Mouse (Mus musculus) intestine, embryonic 14.5 days (tissue): ENCODE results near the gene Aifm1. TPM values are rescaled to one million over a fixed set of nuclear protein-coding genes. Genes with fewer than 3 reads are reported as not detected.

Experiments used
- ATAC-seq: fragments of 200-750 bp; cut with Nextera tagmentation; replicated peaks from 2 replicates; pipeline ENCODE4 v1.8.0; 2017; ENCODE audit warnings: low read depth, moderate number of reproducible peaks, moderate TSS enrichment, moderate library complexity; ENCODE audit not compliant: low FRiP score, low TSS enrichment
- DNase-seq: peaks from one replicate; pipeline ENCODE4 v3.0.0-alpha.2; 2018; ENCODE audit warnings: low spot score
- H3K27ac ChIP-seq: fragments of 300-500 bp; sonication (generic); 2 replicates; pipeline ENCODE4 v1.5.1; 2014; ENCODE audit warnings: low read depth, mild to moderate bottlenecking, control low read depth
- H3K27me3 ChIP-seq: fragments of 300-500 bp; sonication (generic); replicated peaks from 2 replicates; pipeline ENCODE4 v1.6.1; 2014; ENCODE audit warnings: low read length, control low read depth; ENCODE audit not compliant: control insufficient read depth, insufficient read depth
- H3K36me3 ChIP-seq: fragments of 300-500 bp; sonication (generic); 2 replicates; pipeline ENCODE4 v1.6.1; 2014; ENCODE audit warnings: low read length, control low read depth; ENCODE audit not compliant: control insufficient read depth, insufficient read depth
- H3K4me1 ChIP-seq: fragments of 300-500 bp; sonication (generic); replicated peaks from 2 replicates; pipeline ENCODE4 v1.6.1; 2014; ENCODE audit warnings: low read length, control low read depth, mixed read lengths; ENCODE audit not compliant: control insufficient read depth, insufficient read depth
- H3K4me2 ChIP-seq: fragments of 300-500 bp; sonication (generic); 2 replicates; pipeline ENCODE4 v1.6.1; 2014; ENCODE audit warnings: low read length
- H3K4me3 ChIP-seq: fragments of 300-500 bp; sonication (generic); 2 replicates; pipeline ENCODE4 v1.5.1; 2014; ENCODE audit warnings: low read depth, low read length, control low read depth, mixed read lengths
- H3K9ac ChIP-seq: fragments of 300-500 bp; sonication (generic); 2 replicates; pipeline ENCODE4 v1.6.1; 2014; ENCODE audit warnings: mild to moderate bottlenecking, low read length
- H3K9me3 ChIP-seq: fragments of 300-500 bp; sonication (generic); 2 replicates; pipeline ENCODE4 v1.6.1; 2016; ENCODE audit warnings: low read length, control low read depth; ENCODE audit not compliant: control insufficient read depth
- WGBS: fragments of 180-500 bp; shearing (Covaris S2); extraction: QIAGEN DNeasy Blood & Tissue Kit; methylation state at CpG from one replicate; pipeline ENCODE4 v1.1.7; 2014; 5-methylcytosine and 5-hydroxymethylcytosine counted together
- polyA plus RNA-seq: library from polyadenylated mRNA; unstranded; fragments of >200 nt; fragmentation: Nextera tagmentation; extraction: Ambion mirVana; gene quantifications from 2 replicates; pipeline ENCODE4 v1.2.1, GENCODE M21; 2014

The Aifm1 gene
- polyA plus RNA-seq, 1 experiment from 2014 or later: 76.1 TPM

- ATAC-seq: peak; percentile 87
- Histone ChIP-seq H3K36me3 (no peaks in the 10 kb centered on the region), H3K4me1 (no peaks in the 10 kb centered on the region; the same call in 1 of the 2 replicates), H3K4me2 (peak overlapping the region; percentile 48), H3K27me3 (no peaks in the 10 kb centered on the region), H3K27ac (peak overlapping the region; percentile 71), H3K4me3 (peak overlapping the region; percentile 51), H3K9me3 (no peaks in the 10 kb centered on the region), H3K9ac (peak overlapping the region; percentile 59)
- DNase-seq: peak; percentile 79
- 15% methylated on average over 53 of the region's 91 CpGs for WGBS
Observed at GRCm38 (mm10) chrX:48453736-48454494, 59.4 kb downstream of the Aifm1 start.

DNA sequence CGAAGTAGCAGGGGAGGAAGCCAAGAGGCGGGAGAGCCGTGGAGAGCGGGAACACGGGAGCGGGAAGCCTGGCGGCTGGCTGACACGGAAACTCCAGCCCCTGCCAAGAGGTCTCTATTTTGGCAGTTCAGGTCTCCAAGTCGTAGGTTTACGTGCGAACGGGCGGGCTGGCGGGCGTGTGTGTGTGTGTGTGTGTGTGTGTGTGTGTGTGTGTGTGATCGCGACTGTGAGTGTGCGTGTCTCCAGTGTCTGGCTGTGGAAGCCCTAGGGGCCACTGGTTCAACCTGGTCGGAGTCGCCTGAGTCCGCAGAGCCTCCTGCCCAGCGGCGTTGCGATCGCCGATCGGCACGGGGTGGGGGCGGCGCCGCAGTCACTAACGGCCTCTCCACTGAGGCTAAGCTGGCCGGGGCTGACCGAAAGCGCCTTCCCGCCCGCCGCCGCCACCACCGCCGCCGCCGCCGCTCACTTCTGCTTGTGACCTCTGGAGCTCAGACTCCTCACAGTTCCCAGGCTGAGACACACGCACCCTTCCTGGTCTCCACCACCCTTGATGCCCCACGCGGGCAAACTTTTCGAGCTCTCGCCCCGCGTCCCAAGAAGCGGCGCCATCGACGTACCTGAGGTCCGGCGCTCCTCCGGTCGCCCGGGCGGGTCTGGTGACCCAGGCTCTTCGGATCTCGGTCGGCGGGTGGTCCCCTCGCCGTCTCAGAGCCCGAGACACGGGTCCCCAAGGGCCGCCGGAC, 60.3 kb downstream of the Aifm1 start:
- ATAC-seq: peak; percentile 12; the same call in 1 of the 2 replicates
- 15% methylated on average over 40 of the region's 71 CpGs for WGBS
- Histone ChIP-seq H3K4me2 (peak overlapping the region; percentile 48), H3K27me3 (no peaks in the 10 kb centered on the region), H3K9me3 (no peaks in the 10 kb centered on the region), H3K36me3 (no peaks in the 10 kb centered on the region), H3K27ac (peak overlapping the region; percentile 71), H3K4me1 (no peaks in the 10 kb centered on the region; the same call in 1 of the 2 replicates), H3K9ac (peak overlapping the region; percentile 59), H3K4me3 (peak overlapping the region; percentile 51)
- DNase-seq: peak; percentile 69

DNA sequence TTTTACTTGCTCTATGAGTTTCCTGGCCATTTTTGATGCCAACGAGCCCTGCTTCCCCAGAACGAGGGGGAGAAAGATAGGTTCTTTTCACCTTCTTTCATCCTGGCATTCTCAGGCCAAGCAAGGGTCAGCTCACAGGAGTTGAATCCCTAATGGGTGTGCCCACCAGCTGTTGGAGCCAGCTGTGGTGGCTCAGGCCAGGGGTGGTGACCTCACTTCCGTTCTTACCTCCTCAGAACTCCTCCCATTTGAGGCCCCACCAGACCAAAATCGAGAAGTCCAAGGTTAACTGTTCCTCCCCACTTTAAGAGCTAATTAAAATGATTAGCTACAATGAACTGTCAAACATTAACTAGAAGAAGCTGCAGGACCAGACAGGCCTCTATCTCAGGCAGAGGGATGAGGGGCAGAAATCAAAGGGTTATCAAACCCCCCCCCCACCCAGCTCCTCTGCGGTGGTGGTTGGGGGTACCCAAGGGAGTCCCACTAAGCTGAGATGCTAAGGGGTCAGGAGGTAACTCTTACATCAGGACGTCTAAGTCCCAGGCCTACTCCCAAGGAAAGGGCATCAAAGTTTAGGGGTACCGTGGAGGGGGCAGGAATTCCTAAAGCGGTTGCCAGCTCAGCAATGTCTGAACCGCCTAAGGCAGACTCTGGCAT, 61.0 kb downstream of the Aifm1 start:
- 27% methylated on average over 9 of the region's 9 CpGs for WGBS

DNA sequence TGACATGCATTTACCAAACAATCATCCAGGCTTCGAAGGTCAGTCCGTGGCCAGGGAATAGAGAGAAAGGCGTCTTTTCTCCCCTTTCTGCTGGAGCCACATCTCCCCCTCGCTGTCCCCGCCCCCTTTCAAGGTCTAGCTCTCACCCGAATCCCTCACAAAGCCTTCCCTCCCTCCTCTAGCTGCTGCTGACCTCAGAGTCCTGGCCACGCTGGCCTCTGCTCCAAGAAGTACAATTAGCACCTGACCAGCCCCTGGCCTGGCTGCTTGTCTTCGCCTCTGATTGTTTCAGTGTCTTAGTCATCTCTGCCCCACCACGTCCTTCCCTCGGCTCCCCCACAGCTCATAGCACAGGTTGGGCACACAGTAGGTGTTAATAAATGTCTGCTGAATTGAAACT, 63.7 kb downstream of the Aifm1 start:
- WGBS: 35% methylated on average over 10 of the region's 10 CpGs
- ATAC-seq: no peak

More for the DNA sequence above, 61.0 kb downstream of the Aifm1 start:
- ATAC-seq (no peak), DNase-seq (no peak)
- H3K9ac ChIP-seq: peak overlapping the region; percentile 59; the same call in 1 of the 2 replicates
- H3K4me2 ChIP-seq: peak overlapping the region; percentile 48
- no peaks in the 10 kb centered on the region for H3K9me3 ChIP-seq
- H3K27me3 ChIP-seq: no peaks in the 10 kb centered on the region
- H3K27ac ChIP-seq: no peak overlapping the region; the same call in 1 of the 2 replicates
- H3K36me3 ChIP-seq: no peaks in the 10 kb centered on the region
- no peaks in the 10 kb centered on the region; the same call in 1 of the 2 replicates for H3K4me1 ChIP-seq
- peak overlapping the region; percentile 51 for H3K4me3 ChIP-seq

GRCm38 (mm10) chrX:48444677-48445076, 68.7 kb downstream of the Aifm1 start:
- Histone ChIP-seq H3K9ac (no peak overlapping the region), H3K36me3 (no peaks in the 10 kb centered on the region), H3K4me1 (no peaks in the 10 kb centered on the region), H3K9me3 (no peaks in the 10 kb centered on the region), H3K27ac (no peak overlapping the region), H3K4me3 (no peak overlapping the region), H3K27me3 (no peaks in the 10 kb centered on the region), H3K4me2 (no peak overlapping the region)
- ATAC-seq: no peak
- DNase-seq: no peak
- WGBS: 62% methylated on average over 4 of the region's 4 CpGs

More for the DNA sequence above, 63.7 kb downstream of the Aifm1 start:
- no peaks in the 10 kb centered on the region for H3K9me3 ChIP-seq
- no peak for DNase-seq
- H3K4me3 ChIP-seq: no peak overlapping the region
- H3K36me3 ChIP-seq: no peaks in the 10 kb centered on the region
- H3K9ac ChIP-seq: no peak overlapping the region
- no peaks in the 10 kb centered on the region; the same call in 1 of the 2 replicates for H3K4me1 ChIP-seq
- H3K27ac ChIP-seq: no peak overlapping the region
- H3K27me3 ChIP-seq: no peaks in the 10 kb centered on the region
- no peak overlapping the region for H3K4me2 ChIP-seq

DNA sequence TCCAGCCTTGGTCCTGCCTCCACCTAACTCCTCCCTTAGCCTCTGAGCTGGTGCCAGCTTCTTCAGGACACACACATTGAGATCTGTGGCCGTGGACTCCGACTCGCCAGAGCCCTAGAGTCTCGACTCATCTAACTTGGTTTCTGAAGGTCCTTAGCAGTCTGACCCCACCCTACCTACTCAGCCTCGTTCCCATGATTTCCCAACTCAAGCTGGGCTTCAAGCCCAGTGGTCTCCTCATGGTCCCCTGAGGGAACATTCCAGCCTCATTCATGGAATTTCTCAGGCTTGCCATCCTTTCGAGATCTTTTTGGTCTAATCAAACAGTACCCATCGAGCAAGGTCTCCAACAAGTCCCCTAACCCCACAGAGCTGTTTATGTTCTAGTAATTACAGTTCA, 71.4 kb downstream of the Aifm1 start:
- Histone ChIP-seq H3K27me3 (no peaks in the 10 kb centered on the region), H3K9ac (no peak overlapping the region), H3K4me3 (no peak overlapping the region), H3K27ac (no peak overlapping the region), H3K4me2 (no peak overlapping the region), H3K4me1 (no peaks in the 10 kb centered on the region), H3K9me3 (no peaks in the 10 kb centered on the region), H3K36me3 (no peaks in the 10 kb centered on the region)
- WGBS: 79% methylated on average over 7 of the region's 7 CpGs
- DNase-seq: no peak
- no peak for ATAC-seq

DNA sequence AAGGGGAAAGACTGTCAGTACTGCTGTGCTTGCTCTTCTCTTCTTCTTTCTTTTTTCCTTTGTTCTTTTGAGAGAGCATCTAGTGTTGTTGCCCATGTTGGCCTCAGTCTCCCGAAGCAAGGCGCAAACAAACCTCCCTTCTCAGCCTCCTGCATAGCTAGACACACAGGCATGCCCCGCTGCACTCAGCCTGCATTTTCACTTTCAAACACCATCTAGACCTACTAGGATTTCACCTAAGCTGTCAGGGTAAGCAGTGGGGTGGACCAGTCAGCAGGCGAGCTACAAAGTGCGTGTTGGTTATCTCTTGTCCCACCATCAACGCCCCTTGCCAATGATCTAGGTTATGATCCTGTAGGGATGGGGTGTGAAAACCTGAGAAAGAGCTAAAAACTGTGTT, 71.8 kb downstream of the Aifm1 start:
- Histone ChIP-seq H3K4me1 (no peaks in the 10 kb centered on the region), H3K27me3 (no peaks in the 10 kb centered on the region), H3K4me2 (no peak overlapping the region), H3K9me3 (no peaks in the 10 kb centered on the region), H3K27ac (no peak overlapping the region), H3K36me3 (no peaks in the 10 kb centered on the region), H3K4me3 (no peak overlapping the region), H3K9ac (no peak overlapping the region)
- DNase-seq (no peak), ATAC-seq (no peak)
- 91% methylated on average over 6 of the region's 6 CpGs for WGBS

DNA sequence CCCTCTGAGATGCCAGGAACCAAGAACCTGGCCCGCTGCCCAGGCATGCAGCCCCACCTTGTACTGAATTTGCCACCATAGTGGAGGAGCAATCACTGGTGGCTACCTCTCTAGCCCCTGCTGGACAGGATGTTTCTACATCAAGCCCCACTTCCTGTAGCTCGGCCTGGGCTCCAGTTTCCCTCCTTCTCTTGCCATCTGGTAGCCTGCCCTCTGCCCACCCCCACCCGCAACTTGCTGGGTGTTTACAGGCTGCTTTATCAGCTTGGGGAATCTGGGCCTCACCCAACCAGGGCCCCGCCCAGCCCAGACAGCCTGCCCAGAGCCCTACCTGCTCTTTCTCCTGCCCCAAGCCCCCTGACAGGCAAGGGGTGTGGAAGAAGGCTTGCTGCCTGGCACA, 74.3 kb downstream of the Aifm1 start:
- Histone ChIP-seq H3K4me1 (no peaks in the 10 kb centered on the region), H3K27me3 (no peaks in the 10 kb centered on the region), H3K9me3 (no peaks in the 10 kb centered on the region), H3K9ac (no peak overlapping the region), H3K4me2 (no peak overlapping the region), H3K27ac (no peak overlapping the region), H3K36me3 (no peaks in the 10 kb centered on the region), H3K4me3 (no peak overlapping the region)
- ATAC-seq: peak; percentile 42; the same call in 1 of the 2 replicates
- no peak for DNase-seq
- WGBS: 50% methylated on average over 4 of the region's 4 CpGs
